Mouse (Mus musculus) liver (tissue): ENCODE measurements around the gene Trappc6a.

Source experiments
- DNase-seq: peaks from one replicate; pipeline ENCODE4 v3.0.0-alpha.2; 2020; ENCODE audit warnings: mixed read lengths

Trappc6a gene

DNA sequence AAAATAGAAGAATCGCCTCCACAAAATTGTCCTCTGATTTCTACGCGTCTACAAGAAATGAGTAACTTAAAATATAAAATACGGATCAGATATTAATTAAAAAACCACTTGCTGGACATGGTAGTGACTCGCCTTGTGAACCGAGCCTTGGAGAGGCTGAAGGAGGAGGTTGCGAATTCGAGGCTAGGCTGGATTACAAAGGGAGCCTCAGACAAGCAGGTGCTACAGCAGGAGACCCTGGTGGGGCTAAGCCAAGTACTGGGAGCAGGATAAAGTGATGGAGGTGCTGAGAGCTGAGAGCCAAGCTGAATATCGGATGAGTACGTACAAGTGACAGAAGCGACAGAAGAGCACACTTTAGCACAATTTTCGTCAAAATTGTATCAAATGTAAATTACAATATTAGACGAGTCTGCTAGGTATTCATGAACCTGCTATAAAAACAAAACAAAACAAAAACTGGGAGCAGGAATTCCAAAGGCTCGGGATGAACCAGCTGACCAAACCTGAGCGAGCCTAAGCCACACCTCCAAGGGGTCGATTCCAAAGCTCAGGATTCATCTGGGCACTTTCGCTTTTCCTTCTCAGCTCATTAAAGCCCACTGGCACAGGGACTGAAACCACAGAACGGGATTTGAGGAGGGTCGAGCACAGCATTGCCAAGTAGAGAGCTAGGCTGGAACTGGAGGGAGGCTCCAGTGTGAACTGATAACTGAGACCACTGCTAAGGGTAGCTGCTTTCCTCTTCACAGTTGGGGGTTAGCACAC lies 54.6 kb downstream of the Trappc6a start, which contains the start of gene Ppp1r37:
Gene Ppp1r37, minus strand, starts transcription at position 434 of the 768 bp plus-strand sequence.
- DNase-seq: peak; percentile 47

DNA sequence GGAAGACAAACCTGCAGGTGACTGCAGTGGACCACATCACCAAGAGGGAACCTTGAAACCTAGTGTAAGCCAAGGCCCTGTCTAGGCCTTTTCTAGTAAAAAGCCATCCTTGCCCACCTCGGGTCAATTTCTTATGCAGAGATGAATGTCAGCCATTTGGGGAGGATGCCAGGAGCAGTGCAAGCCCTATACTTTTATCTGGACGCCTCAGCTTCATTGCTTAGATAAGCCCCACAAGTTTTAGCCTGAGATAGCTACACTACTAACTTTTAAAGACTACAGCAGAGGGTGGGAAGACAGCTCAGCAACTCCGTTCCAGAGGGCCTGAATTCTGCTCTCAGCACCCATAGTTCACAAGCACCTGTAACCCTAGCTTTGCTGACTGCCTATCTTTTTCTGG lies 55.7 kb downstream of the Trappc6a start:
- peak; percentile 68 for DNase-seq

DNA sequence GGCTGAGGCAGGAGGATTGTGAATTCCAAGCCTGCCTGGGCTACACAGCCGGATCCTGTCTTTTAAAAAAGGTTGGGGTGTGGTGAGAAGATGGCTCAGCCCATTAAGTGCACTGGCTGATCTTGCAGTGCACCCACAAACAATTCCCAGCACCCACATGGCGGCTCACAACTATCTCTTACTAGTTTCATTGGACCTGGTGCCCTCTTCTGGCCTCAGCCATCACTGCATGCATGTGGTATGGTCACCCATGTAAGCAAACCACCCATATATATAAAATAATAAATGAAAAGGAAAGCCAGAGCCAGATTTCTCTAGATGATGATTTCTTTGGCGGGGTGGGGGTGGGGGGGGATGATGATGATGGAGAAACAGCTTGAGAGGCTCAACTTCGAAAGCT lies 56.3 kb downstream of the Trappc6a start:
- DNase-seq: peak; percentile 38
